ENCODE assay signal across 17 mouse cellular contexts in the genomic region with DNA sequence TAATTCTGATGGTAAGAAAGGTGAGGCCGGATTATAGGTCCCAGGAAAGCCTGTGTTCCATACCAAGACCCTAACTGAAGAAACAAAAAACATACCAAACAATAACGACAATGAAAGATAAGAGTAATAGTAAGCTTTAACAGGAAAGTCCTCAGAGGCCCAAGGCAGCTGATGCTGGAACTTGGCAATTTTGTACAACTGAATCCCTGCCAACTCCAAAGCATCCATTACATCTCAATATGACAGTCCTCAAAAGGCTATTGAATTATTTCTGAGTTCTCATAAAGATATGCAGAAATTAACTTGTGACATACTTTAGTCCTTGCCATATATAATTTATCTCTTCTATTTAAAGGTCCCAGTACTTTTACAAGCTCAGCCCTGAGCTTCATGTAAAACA.
"Had no signal": no experiment of that assay in that cellular context is flagged by ENCODE, and none has a peak within 500 bp of the region (broad histone marks: within the 10 kb centered on the region; RNA-seq: fewer than 3 reads in every experiment).

No protein-coding gene starts in this region.

- ATAC-seq: liver, embryonic 12.5 days; liver, postnatal 0 days; lung, postnatal 0 days; midbrain, embryonic 13.5 days; midbrain, embryonic 15.5 days; midbrain, embryonic 16.5 days had no signal

- DNase-seq: left cerebral cortex, postnatal 4 days; liver; liver, embryonic 13.5 days; liver, postnatal 0 days; lung, adult 18-20 months; lung, adult 2 months; lung, embryonic 14.5 days; lung, postnatal 10 days; lung, postnatal 14 days; lung, postnatal 36 days; lung, postnatal 4 days; midbrain, embryonic 14.5 days had no signal
